Mouse (Mus musculus) thymus, adult 2 months (tissue): ENCODE data around the gene Gm9508.

Experiments
- CTCF ChIP-seq: fragments of 200-500 bp; IDR thresholded peaks from 2 replicates; pipeline ENCODE4 v1.5.1; 2012; ENCODE audit warnings: mild to moderate bottlenecking, control low read depth, low read length, moderate library complexity, borderline replicate concordance; ENCODE audit not compliant: control insufficient read depth, poor library complexity, insufficient read depth; ENCODE audit errors: extremely low read depth
- POLR2A ChIP-seq: fragments of 200-500 bp; IDR thresholded peaks from 2 replicates; pipeline ENCODE4 v1.6.1; 2012; ENCODE audit warnings: mild to moderate bottlenecking, low read length, control low read depth, moderate library complexity; ENCODE audit not compliant: control insufficient read depth, poor library complexity, insufficient read depth; ENCODE audit errors: extremely low read depth

- TF ChIP-seq POLR2A = no peak
- TF ChIP-seq CTCF = no peak
Observed at GRCm38 (mm10) chr10:77735928-77736327, 38.9 kb upstream of the Gm9508 start.
